Mouse (Mus musculus) forebrain, embryonic 12.5 days (tissue): Measurements from ENCODE around the gene Fa2h. TPM values are rescaled to one million over a fixed set of nuclear protein-coding genes. Genes with fewer than 3 reads are reported as not detected.

Source experiments
- ATAC-seq: fragments of 200-750 bp; cut with Nextera tagmentation; 2 replicates; pipeline ENCODE4 v1.8.0; 2017; ENCODE audit warnings: moderate TSS enrichment; ENCODE audit not compliant: low FRiP score
- H3K27ac ChIP-seq: fragments of 300-500 bp; sonication (generic); 2 replicates; pipeline ENCODE4 v1.5.1; 2016; ENCODE audit warnings: mild to moderate bottlenecking
- H3K27me3 ChIP-seq: fragments of 300-500 bp; sonication (generic); 2 replicates; pipeline ENCODE4 v1.6.1; 2016; ENCODE audit warnings: mild to moderate bottlenecking
- H3K36me3 ChIP-seq: fragments of 300-500 bp; sonication (generic); replicated peaks from 2 replicates; pipeline ENCODE4 v1.6.1; 2016; ENCODE audit warnings: mild to moderate bottlenecking
- H3K4me1 ChIP-seq: fragments of 300-500 bp; sonication (generic); 2 replicates; pipeline ENCODE4 v1.6.1; 2016
- H3K4me2 ChIP-seq: fragments of 300-500 bp; sonication (generic); 2 replicates; pipeline ENCODE4 v1.6.1; 2016; ENCODE audit warnings: mild to moderate bottlenecking, moderate library complexity
- H3K4me3 ChIP-seq: fragments of 300-500 bp; sonication (generic); replicated peaks from 2 replicates; pipeline ENCODE4 v1.5.1; 2016; ENCODE audit warnings: mild to moderate bottlenecking
- H3K9ac ChIP-seq: fragments of 300-500 bp; sonication (generic); 2 replicates; pipeline ENCODE4 v1.6.1; 2016; ENCODE audit warnings: mild to moderate bottlenecking
- H3K9me3 ChIP-seq: fragments of 300-500 bp; sonication (generic); 2 replicates; pipeline ENCODE4 v1.6.1; 2016
- WGBS: fragments of 180-500 bp; shearing (Covaris S2); methylation state at CpG from one replicate; pipeline ENCODE4 v1.1.7; 2016; 5-methylcytosine and 5-hydroxymethylcytosine counted together
- polyA plus RNA-seq: library from polyadenylated mRNA; unstranded; fragments of >200 nt; fragmentation: Nextera tagmentation; extraction: Ambion mirVana; gene quantifications from 2 replicates; pipeline ENCODE4 v1.2.1, GENCODE M21; 2016

Gene Fa2h
- polyA plus RNA-seq, 1 experiment from 2014 or later: not detected

DNA sequence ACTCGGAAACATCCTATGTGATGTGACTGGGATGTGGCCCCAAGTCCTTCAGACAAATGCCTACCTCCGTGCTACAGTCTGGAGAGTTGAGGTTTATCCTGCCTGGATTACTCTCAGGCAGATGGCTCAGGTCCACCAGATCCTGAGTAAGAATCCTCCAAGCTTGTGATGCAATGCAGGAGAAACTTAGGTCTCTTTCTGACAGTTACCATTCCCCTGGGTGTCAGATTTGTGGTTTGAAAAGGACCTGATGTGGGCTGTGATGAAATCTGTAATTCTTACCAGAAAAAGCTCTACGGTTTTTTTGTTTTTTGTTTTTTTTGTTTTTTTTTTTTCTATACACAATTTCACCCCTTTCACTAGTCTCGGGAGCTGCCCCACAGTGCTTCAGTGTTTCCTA, 4.0 kb downstream of the Fa2h start:
- Histone ChIP-seq H3K4me3 (no peak overlapping the region), H3K27me3 (peaks cover 46% of the 10 kb centered on the region), H3K4me2 (no peak overlapping the region), H3K9ac (no peak overlapping the region), H3K4me1 (peaks cover 11% of the 10 kb centered on the region), H3K27ac (no peak overlapping the region), H3K36me3 (no peaks in the 10 kb centered on the region), H3K9me3 (no peaks in the 10 kb centered on the region)
- ATAC-seq: no peak
- 80% methylated on average over 4 of the region's 4 CpGs for WGBS

DNA sequence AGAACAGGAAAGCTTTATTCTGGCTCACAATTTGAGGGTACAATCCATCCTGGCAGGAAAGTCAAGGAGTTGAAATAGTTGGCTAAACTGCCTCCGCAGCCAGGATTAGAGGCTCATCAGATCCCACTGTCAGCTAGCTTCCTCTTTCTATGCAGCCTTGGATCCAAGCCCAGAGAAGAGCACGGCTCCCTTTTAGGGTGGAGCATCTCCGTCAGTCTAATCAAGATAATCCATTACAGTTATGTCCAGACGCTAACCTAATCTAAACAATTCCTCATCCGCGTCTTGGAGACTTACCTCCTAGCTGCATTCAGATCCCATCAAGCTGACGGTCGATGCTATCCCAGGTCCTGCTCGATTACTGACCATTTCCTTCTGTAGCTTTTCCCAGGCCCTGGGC, 7.7 kb downstream of the Fa2h start:
- Histone ChIP-seq H3K27me3 (peaks cover 17% of the 10 kb centered on the region), H3K4me2 (no peak overlapping the region), H3K27ac (no peak overlapping the region), H3K4me1 (no peaks in the 10 kb centered on the region), H3K36me3 (no peaks in the 10 kb centered on the region), H3K4me3 (no peak overlapping the region), H3K9ac (no peak overlapping the region), H3K9me3 (no peaks in the 10 kb centered on the region)
- WGBS: 82% methylated on average over 9 of the region's 9 CpGs
- ATAC-seq: no peak

DNA sequence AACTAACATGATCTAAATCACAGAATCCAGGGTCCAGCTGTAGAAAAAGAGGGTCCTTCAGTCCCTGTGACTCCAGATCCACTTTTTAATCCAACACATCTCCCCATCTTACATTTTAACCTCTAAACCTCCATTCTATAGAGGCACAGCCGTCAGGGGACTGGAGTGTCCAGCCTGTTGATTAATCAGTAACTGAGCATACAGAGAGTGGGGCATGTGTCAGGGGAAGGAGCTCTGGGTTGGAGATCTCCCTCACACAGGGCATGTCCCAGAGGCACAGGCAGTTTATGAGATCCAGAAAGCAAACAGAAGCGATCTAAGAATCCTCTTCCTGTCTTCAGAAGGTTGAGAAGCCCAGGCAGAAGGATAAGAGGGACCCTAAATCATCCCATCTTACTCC, 9.0 kb downstream of the Fa2h start:
- H3K27ac ChIP-seq: no peak overlapping the region
- H3K9ac ChIP-seq: no peak overlapping the region
- 58% methylated on average over 2 of the region's 2 CpGs for WGBS
- H3K4me3 ChIP-seq: no peak overlapping the region
- no peaks in the 10 kb centered on the region for H3K36me3 ChIP-seq
- no peak overlapping the region for H3K4me2 ChIP-seq
- peaks cover 16% of the 10 kb centered on the region; the same call in 1 of the 2 replicates for H3K27me3 ChIP-seq
- no peaks in the 10 kb centered on the region for H3K4me1 ChIP-seq
- ATAC-seq: no peak
- H3K9me3 ChIP-seq: no peaks in the 10 kb centered on the region

DNA sequence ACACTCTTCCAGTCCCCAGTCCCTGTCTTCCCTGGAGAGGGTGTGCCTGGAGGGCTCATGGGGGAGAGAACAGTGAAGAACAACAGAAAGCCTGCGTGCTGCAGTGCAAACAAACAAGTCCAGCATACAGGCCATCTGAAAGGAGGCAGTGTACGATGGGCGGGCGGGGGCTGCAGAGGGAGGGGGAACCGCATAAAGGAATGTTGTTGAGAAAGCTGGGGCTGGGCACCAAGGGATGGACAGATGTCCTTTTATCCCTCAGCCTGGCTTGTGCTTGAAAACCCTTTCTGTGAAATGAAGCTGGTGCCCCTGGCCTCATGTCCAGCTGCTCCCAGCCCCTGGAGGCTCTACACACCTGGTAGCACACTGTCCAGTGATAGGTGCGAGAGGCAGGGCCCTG, 18.4 kb downstream of the Fa2h start:
- Histone ChIP-seq H3K9ac (no peak overlapping the region), H3K4me3 (no peak overlapping the region), H3K36me3 (no peaks in the 10 kb centered on the region), H3K27me3 (peaks cover 5% of the 10 kb centered on the region; the same call in 1 of the 2 replicates), H3K27ac (no peak overlapping the region), H3K4me2 (no peak overlapping the region), H3K4me1 (peaks cover 5% of the 10 kb centered on the region), H3K9me3 (no peaks in the 10 kb centered on the region)
- no peak for ATAC-seq
- 64% methylated on average over 6 of the region's 6 CpGs for WGBS

DNA sequence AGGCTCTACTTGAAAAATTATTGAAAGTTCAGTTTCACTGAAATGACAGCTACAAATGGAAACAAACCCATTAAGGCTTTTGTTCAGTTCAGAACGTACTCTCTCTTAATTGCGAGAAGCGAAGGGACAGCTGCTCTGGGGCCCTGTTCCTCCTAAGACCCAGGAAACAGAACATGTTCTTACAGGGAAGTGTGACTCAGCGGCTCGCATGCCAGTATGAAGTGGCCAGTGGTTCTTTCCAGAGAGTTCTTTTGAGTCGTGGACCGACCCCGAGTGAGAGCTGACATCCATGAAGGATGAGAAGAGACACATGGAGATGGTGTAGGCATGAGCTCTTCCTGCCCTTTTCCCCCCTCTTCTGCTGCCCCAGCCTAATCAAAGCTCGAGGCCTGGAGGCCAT, 23.9 kb downstream of the Fa2h start:
- Histone ChIP-seq H3K27me3 (peaks cover 11% of the 10 kb centered on the region; the same call in 1 of the 2 replicates), H3K4me1 (no peaks in the 10 kb centered on the region), H3K9ac (no peak overlapping the region), H3K36me3 (no peaks in the 10 kb centered on the region), H3K4me3 (no peak overlapping the region), H3K9me3 (no peaks in the 10 kb centered on the region), H3K27ac (no peak overlapping the region), H3K4me2 (no peak overlapping the region)
- ATAC-seq: no peak
- WGBS: 85% methylated on average over 9 of the region's 9 CpGs

DNA sequence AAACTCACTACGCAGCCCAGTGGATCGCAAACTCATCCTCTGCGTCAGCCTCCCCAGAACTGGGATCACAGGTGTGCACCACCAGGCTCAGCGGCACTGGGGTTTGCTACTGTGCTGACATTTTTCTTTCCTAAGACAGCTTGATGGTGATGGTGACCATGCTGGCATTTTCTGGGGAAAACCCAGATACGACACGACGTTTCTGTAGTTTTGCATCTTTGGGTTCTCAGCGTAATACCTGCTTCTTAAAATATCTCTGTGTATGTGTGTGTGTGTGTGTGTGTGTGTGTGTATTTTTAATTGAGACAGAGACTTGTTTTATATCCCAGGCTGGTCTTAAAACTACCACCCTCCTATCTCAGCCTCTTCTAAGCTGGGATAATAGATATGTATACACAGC, 26.3 kb downstream of the Fa2h start:
- WGBS: 87% methylated on average over 8 of the region's 8 CpGs

GRCm38 (mm10) chr8:111366610-111367234, 26.9 kb downstream of the Fa2h start:
- ATAC-seq: no peak
- 47% methylated on average over 14 of the region's 14 CpGs for whole genome bisulfite sequencing

More for the DNA sequence above, 26.3 kb downstream of the Fa2h start:
- Histone ChIP-seq H3K4me2 (no peak overlapping the region), H3K27me3 (peaks cover 12% of the 10 kb centered on the region; the same call in 1 of the 2 replicates), H3K9me3 (no peaks in the 10 kb centered on the region), H3K36me3 (no peaks in the 10 kb centered on the region), H3K4me3 (no peak overlapping the region), H3K4me1 (no peaks in the 10 kb centered on the region), H3K9ac (no peak overlapping the region), H3K27ac (no peak overlapping the region)
- no peak for ATAC-seq

DNA sequence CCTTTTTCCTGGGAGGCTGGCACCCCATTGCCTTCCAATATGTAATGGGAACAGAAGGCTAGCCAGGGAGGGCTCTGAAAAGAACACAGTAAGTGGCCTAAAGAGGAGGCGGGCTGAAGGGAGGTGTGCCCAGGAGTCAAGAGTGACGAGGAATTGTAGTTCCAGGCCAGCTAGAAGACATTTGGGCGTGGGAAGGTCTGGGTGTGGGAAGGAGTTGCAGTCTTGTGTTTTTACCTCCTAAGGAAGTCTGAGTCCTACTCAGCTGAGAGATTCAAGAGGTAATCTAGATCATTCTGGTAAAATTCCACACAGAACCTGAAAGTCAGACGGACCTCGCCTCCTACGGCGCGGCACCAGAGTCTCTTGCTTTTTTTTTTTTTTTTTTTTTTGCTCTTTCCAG, 30.1 kb downstream of the Fa2h start:
- Histone ChIP-seq H3K27ac (no peak overlapping the region), H3K4me1 (no peaks in the 10 kb centered on the region), H3K4me2 (no peak overlapping the region), H3K9ac (no peak overlapping the region), H3K36me3 (no peaks in the 10 kb centered on the region), H3K4me3 (no peak overlapping the region), H3K27me3 (peaks cover 9% of the 10 kb centered on the region; the same call in 1 of the 2 replicates), H3K9me3 (no peaks in the 10 kb centered on the region)
- 84% methylated on average over 8 of the region's 8 CpGs for WGBS
- ATAC-seq: no peak

More at GRCm38 (mm10) chr8:111366610-111367234, 26.9 kb downstream of the Fa2h start:
- Histone ChIP-seq H3K4me3 (no peak overlapping the region), H3K4me2 (no peak overlapping the region), H3K9ac (no peak overlapping the region), H3K27ac (no peak overlapping the region), H3K36me3 (no peaks in the 10 kb centered on the region), H3K27me3 (peaks cover 10% of the 10 kb centered on the region; the same call in 1 of the 2 replicates), H3K4me1 (no peaks in the 10 kb centered on the region), H3K9me3 (no peaks in the 10 kb centered on the region)

GRCm38 (mm10) chr8:111360579-111361209, 32.9 kb downstream of the Fa2h start:
- Histone ChIP-seq H3K27me3 (0 out of 2 replicates have a peak, but pooled peaks cover 6% of the 10 kb centered on the region), H3K27ac (no peak overlapping the region), H3K4me1 (no peaks in the 10 kb centered on the region), H3K4me3 (no peak overlapping the region), H3K36me3 (no peaks in the 10 kb centered on the region), H3K9ac (no peak overlapping the region), H3K4me2 (no peak overlapping the region), H3K9me3 (no peaks in the 10 kb centered on the region)
- WGBS: 68% methylated on average over 7 of the region's 7 CpGs
- ATAC-seq: no peak

GRCm38 (mm10) chr8:111359936-111360335, 33.7 kb downstream of the Fa2h start:
- Histone ChIP-seq H3K4me1 (no peaks in the 10 kb centered on the region), H3K9ac (no peak overlapping the region), H3K36me3 (no peaks in the 10 kb centered on the region), H3K27ac (no peak overlapping the region), H3K27me3 (0 out of 2 replicates have a peak, but pooled peaks cover 6% of the 10 kb centered on the region), H3K9me3 (no peaks in the 10 kb centered on the region), H3K4me3 (no peak overlapping the region), H3K4me2 (no peak overlapping the region)
- WGBS: 77% methylated on average over 5 of the region's 5 CpGs
- no peak for ATAC-seq

GRCm38 (mm10) chr8:111358905-111359304, 34.7 kb downstream of the Fa2h start:
- Histone ChIP-seq H3K36me3 (no peaks in the 10 kb centered on the region), H3K9me3 (no peaks in the 10 kb centered on the region), H3K4me1 (no peaks in the 10 kb centered on the region), H3K27ac (no peak overlapping the region), H3K9ac (no peak overlapping the region), H3K4me2 (no peak overlapping the region), H3K27me3 (0 out of 2 replicates have a peak, but pooled peaks cover 3% of the 10 kb centered on the region), H3K4me3 (no peak overlapping the region)
- ATAC-seq: no peak
- whole genome bisulfite sequencing: 66% methylated on average over 1 of the region's 1 CpGs

DNA sequence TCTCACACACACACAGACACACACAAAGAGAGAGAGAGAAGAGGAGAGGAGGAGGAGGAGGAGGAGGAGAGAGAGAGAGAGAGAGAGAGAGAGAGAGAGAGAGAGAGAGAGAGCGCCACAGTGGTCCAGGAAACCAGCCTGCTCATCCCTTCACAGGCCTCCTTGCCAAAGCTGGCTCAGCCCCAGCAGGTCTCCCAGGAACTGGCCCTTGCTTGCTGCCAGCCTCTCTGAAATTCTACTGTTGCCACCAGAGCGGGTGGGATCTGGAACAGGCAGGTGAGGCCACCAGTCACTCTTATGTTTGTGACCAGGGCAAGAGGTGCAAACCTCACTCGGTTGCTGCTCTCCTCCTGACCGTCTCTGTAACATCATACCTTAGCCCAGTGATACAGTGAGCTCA, 36.2 kb downstream of the Fa2h start:
- Histone ChIP-seq H3K9me3 (no peaks in the 10 kb centered on the region), H3K9ac (no peak overlapping the region), H3K4me3 (no peak overlapping the region), H3K36me3 (no peaks in the 10 kb centered on the region), H3K27me3 (0 out of 2 replicates have a peak, but pooled peaks cover 3% of the 10 kb centered on the region), H3K27ac (no peak overlapping the region), H3K4me2 (no peak overlapping the region), H3K4me1 (no peaks in the 10 kb centered on the region)
- ATAC-seq: no peak
- WGBS: 82% methylated on average over 4 of the region's 4 CpGs

- WGBS: 83% methylated on average over 9 of the region's 9 CpGs
These were observed 40.1 kb downstream of the Fa2h start for GRCm38 (mm10) chr8:111353497-111353896.

More at GRCm38 (mm10) chr8:111353497-111353896, 40.1 kb downstream of the Fa2h start:
- H3K4me3 ChIP-seq: no peak overlapping the region
- H3K4me1 ChIP-seq: no peaks in the 10 kb centered on the region
- ATAC-seq: no peak
- H3K9ac ChIP-seq: no peak overlapping the region
- 0 out of 2 replicates have a peak, but pooled peaks cover 3% of the 10 kb centered on the region for H3K27me3 ChIP-seq
- no peak overlapping the region for H3K4me2 ChIP-seq
- no peaks in the 10 kb centered on the region for H3K36me3 ChIP-seq
- H3K9me3 ChIP-seq: no peaks in the 10 kb centered on the region
- H3K27ac ChIP-seq: no peak overlapping the region
